Mouse (Mus musculus): ENCODE measurements around the gene Rab4a. TPM values are rescaled to one million over a fixed set of nuclear protein-coding genes. Genes with fewer than 3 reads are reported as not detected.

Gene Rab4a
- polyA plus RNA-seq, 1 experiment = 7.3 TPM

DNA sequence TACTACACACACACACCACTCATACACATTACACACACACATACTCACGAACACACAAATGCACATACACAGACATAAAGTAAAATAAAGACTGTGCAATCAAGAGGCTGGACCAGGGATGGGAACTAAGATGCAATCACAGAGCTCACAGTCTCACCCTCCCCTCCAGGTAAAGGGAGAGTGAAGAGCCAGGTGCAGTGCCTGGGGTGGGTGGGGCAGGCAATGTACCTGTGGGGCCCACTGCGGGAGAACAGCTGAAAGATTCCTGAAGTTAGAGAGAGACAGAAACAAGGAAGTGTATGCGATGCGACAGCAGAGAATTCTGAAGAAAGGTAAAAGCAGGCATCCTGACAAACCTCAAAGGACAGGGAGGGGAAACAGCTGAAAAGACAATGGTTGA lies 11.0 kb upstream of the Rab4a start:
- DNase-seq = no peak
- TF ChIP-seq POLR2A (IDR thresholded peaks at IDR 0.05; ENCODE audit: borderline replicate concordance, extremely low read depth, low read depth, low read length) = no peak
- TF ChIP-seq CTCF (IDR thresholded peaks at IDR 0.05; ENCODE audit: insufficient read depth, low read length) = no peak
- 59% methylated on average over 4 of the region's 4 CpGs for WGBS
- no peak overlapping the region for H3K4me3 ChIP-seq (replicated peaks; ENCODE audit: extremely low read depth, low read depth, low read length)
- H3K4me1 ChIP-seq (ENCODE audit: control insufficient read depth, insufficient read depth, low read length) = no peaks in the 10 kb centered on the region

DNA sequence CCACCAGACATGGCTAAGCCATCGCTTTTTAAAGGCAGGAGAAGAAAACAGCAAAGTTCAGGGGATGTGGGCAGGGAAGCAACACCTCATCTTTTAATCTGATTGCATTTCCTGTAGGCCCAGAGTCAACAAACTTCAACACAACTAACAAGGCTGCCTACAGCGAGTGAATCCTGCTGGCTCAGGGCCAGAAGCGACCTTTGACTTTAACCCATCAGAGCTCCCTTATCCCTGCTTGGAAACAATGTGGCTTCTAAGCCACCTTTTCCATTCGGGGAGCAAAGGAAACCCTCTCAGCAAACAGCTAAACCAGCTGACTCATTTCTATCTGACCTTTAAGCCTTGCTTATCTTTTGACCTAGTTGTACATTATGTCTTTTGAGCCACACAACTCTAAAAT lies 9.0 kb upstream of the Rab4a start:
- Histone ChIP-seq H3K4me1 (ENCODE audit: control insufficient read depth, insufficient read depth, low read length) (no peaks in the 10 kb centered on the region), H3K4me3 (replicated peaks; ENCODE audit: extremely low read depth, low read depth, low read length) (no peak overlapping the region)
- TF ChIP-seq POLR2A (IDR thresholded peaks at IDR 0.05; ENCODE audit: borderline replicate concordance, extremely low read depth, low read depth, low read length) = no peak
- no peak for TF ChIP-seq CTCF (IDR thresholded peaks at IDR 0.05; ENCODE audit: insufficient read depth, low read length)
- DNase-seq = no peak
- WGBS = 43% methylated on average over 4 of the region's 4 CpGs

DNA sequence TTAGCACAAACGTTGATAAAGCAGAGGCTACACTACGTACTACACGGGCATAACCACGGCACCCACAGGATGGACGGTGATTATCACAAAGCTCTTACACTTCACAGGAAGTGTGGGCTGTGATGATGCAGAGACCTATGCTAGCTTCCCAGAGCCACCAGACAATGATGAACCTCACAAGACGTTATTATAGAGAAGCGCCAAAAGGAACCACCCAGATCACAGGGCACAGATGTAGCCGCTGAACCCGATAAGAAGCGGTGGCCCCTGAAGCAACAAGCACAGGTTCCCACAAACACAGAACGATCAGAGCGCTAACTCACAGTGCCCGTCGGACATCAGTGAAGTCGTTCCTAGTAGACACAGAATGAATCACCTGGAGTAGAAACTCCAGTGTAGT lies 7.9 kb upstream of the Rab4a start:
- H3K4me3 ChIP-seq (replicated peaks; ENCODE audit: extremely low read depth, low read depth, low read length) = no peak overlapping the region
- WGBS = 78% methylated on average over 15 of the region's 15 CpGs
- TF ChIP-seq CTCF (IDR thresholded peaks at IDR 0.05; ENCODE audit: insufficient read depth, low read length) (no peak), POLR2A (IDR thresholded peaks at IDR 0.05; ENCODE audit: borderline replicate concordance, extremely low read depth, low read depth, low read length) (no peak)

DNA sequence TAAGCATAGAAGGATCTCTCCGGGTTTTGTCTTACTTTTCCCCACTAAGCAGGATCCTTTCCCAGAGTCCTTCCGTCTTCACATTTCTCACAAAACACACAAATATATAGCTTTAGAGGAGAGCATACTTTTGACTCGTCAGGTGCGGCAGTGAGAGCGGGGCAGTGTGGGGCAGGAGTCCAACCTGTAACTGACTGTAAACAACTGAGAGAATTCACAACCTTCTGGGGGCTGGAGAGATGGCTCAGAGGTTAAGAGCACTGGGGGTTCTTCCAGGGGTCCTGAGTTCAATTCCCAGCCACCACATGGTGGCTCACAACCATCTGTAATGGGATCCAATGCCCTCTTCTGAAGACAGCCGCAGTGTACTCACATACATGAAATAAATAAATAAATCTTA lies 6.4 kb upstream of the Rab4a start:
- no peak for DNase-seq
- WGBS = 82% methylated on average over 6 of the region's 6 CpGs
- Histone ChIP-seq H3K4me1 (ENCODE audit: control insufficient read depth, insufficient read depth, low read length) (no peaks in the 10 kb centered on the region), H3K4me3 (replicated peaks; ENCODE audit: extremely low read depth, low read depth, low read length) (no peak overlapping the region)
- TF ChIP-seq POLR2A (IDR thresholded peaks at IDR 0.05; ENCODE audit: borderline replicate concordance, extremely low read depth, low read depth, low read length) (no peak), CTCF (IDR thresholded peaks at IDR 0.05; ENCODE audit: insufficient read depth, low read length) (no peak)

More for the DNA sequence above, 7.9 kb upstream of the Rab4a start:
- H3K4me1 ChIP-seq (ENCODE audit: control insufficient read depth, insufficient read depth, low read length) = no peaks in the 10 kb centered on the region
- DNase-seq = no peak

DNA sequence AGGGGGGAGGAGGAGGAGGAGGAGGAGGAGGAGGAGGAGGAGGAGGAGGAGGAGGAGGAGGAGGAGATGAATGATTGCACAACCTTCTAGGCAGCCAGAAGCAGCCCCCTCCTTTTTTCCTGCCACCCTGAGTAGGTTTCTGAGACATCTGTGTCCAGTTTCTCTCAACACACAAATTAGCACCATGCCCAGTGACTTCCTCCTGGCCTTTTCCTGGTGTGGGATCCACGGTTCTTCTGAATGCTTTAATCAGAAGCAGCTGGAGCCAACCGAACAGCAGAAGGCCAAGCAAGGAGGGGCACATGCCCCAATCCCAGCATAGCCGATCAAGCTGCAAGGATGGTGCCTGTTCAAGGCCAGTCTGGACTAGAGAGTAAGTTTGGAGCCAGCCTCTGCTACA lies 5.9 kb upstream of the Rab4a start:
- no peak for DNase-seq
- Histone ChIP-seq H3K4me3 (replicated peaks; ENCODE audit: extremely low read depth, low read depth, low read length) (no peak overlapping the region), H3K4me1 (ENCODE audit: control insufficient read depth, insufficient read depth, low read length) (no peaks in the 10 kb centered on the region)
- no peak for TF ChIP-seq CTCF (IDR thresholded peaks at IDR 0.05; ENCODE audit: insufficient read depth, low read length)
- no peak for TF ChIP-seq POLR2A (IDR thresholded peaks at IDR 0.05; ENCODE audit: borderline replicate concordance, extremely low read depth, low read depth, low read length)
- WGBS = 43% methylated on average over 3 of the region's 3 CpGs

DNA sequence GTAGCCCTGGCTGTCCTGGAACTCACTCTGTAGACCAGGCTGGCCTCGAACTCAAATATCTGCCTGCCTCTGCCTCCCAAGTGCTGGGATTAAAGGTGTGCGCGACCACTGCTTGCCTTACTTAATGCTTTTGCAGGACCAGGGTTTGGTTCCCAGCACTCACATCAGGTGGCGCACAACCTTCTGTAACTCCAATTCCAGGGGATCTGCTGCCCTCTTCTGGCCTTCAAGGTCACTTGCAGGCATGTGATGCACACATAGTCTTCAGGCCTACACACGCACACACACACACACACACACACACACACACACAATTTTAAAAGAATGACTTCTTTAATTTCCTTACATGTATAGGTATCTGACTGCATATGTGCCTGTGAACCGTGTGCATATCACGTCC lies 4.9 kb upstream of the Rab4a start:
- WGBS = 93% methylated on average over 7 of the region's 7 CpGs
- no peak for DNase-seq
- TF ChIP-seq POLR2A (IDR thresholded peaks at IDR 0.05; ENCODE audit: borderline replicate concordance, extremely low read depth, low read depth, low read length) = no peak
- no peak for TF ChIP-seq CTCF (IDR thresholded peaks at IDR 0.05; ENCODE audit: insufficient read depth, low read length)
- Histone ChIP-seq H3K4me1 (ENCODE audit: control insufficient read depth, insufficient read depth, low read length) (no peaks in the 10 kb centered on the region; the same call in 1 of the 2 replicates), H3K4me3 (replicated peaks; ENCODE audit: extremely low read depth, low read depth, low read length) (no peak overlapping the region)

DNA sequence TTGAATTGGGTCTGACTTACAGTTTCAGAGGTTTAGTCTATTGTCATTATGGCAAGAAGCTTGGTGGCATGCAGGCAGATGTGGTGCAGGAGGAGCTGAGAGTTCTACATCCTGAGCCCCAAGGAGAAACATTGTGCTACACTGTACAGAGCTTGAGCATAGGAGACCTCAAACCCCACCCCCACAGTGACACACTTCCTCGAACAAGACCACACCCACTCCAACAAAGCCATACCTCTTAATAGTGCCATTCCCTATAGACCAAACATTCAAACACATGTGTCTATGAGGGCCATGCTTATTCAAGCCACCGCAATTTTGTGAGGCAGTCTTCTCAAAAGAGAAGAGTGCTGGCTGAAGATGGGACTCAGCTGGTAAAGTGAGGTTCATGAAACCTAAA lies 4.2 kb upstream of the Rab4a start:
- Histone ChIP-seq H3K4me1 (ENCODE audit: control insufficient read depth, insufficient read depth, low read length) (no peaks in the 10 kb centered on the region; the same call in 1 of the 2 replicates), H3K4me3 (replicated peaks; ENCODE audit: extremely low read depth, low read depth, low read length) (no peak overlapping the region)
- DNase-seq = no peak
- WGBS = 89% methylated on average over 2 of the region's 2 CpGs
- no peak for TF ChIP-seq POLR2A (IDR thresholded peaks at IDR 0.05; ENCODE audit: borderline replicate concordance, extremely low read depth, low read depth, low read length)
- no peak for TF ChIP-seq CTCF (IDR thresholded peaks at IDR 0.05; ENCODE audit: insufficient read depth, low read length)

DNA sequence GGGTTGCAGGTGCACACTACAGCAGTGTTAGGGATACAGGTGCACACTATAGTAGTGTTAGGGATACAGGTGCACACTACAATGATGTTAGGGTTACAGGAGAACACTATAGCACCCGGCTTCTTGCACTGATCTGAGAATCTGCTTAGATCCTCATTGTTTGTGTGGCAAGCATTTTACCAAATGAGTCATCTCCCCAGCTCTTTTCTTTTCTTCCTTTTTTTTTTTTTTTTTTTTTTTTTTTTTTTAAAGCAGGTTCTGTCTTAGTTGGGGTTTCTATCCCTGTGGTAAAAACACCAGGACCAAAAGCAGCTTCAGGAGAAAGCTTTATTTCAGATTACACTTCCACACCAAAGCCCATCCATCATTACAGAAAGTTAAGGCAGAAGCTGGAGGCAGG lies 2.1 kb upstream of the Rab4a start:
- H3K4me1 ChIP-seq (ENCODE audit: control insufficient read depth, insufficient read depth, low read length) = peaks cover 5% of the 10 kb centered on the region; the same call in 1 of the 2 replicates
- DNase-seq = no peak
- no peak overlapping the region for H3K4me3 ChIP-seq (replicated peaks; ENCODE audit: extremely low read depth, low read depth, low read length)
- TF ChIP-seq CTCF (IDR thresholded peaks at IDR 0.05; ENCODE audit: insufficient read depth, low read length) = no peak
- no peak for TF ChIP-seq POLR2A (IDR thresholded peaks at IDR 0.05; ENCODE audit: borderline replicate concordance, extremely low read depth, low read depth, low read length)
- WGBS = 77% methylated on average over 1 of the region's 1 CpGs

DNA sequence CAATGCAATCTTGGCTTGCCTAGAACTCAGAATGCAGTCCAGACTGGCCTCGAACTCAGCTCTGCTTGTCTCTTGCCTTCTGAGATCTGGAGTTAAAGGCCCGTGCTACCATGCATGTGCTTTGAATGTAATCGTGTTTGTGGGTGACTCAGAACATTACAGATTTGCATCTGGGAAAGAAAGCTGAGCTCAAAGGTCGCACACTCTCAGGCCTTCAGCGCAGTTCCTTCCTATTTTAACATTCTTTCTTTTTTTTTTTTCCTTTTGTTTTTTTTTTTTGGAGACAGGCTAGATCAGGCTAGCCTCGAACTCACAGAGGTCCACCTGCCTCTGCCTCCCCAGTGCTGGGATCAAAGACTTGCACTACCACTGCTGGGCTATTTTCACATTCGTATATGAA lies 1.2 kb upstream of the Rab4a start:
- 84% methylated on average over 7 of the region's 7 CpGs for WGBS
- no peak overlapping the region for H3K4me3 ChIP-seq (replicated peaks; ENCODE audit: extremely low read depth, low read depth, low read length)
- DNase-seq = no peak
- TF ChIP-seq POLR2A (IDR thresholded peaks at IDR 0.05; ENCODE audit: borderline replicate concordance, extremely low read depth, low read depth, low read length) (no peak), CTCF (IDR thresholded peaks at IDR 0.05; ENCODE audit: insufficient read depth, low read length) (no peak)
- peaks cover 5% of the 10 kb centered on the region; the same call in 1 of the 2 replicates for H3K4me1 ChIP-seq (ENCODE audit: control insufficient read depth, insufficient read depth, low read length)

DNA sequence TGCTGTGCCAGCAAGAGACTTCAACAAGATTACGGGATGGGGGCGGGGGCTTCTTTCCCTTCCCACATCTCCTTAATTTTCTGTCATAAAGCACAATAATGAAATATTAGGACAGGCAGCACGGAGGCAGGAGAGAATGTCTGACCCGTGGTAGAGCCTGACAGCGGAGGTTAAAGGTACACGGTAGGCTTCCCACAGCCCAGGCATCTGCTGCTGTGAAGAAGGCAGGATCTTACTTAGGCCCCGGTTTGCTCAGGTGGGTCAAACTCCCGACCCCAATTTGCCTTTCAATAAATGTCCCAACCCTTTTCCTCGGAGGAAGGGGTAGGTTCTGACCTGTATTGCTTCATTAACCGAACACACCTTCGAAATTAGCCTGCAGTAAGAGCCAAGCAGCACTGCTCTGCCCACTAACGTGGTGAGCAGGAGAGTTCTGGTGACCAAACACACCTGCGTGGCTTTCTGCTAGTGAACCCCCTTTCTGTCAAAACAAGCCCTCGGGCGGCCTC lies 522 bp upstream of the Rab4a start:
- peaks cover 5% of the 10 kb centered on the region; the same call in 1 of the 2 replicates for H3K4me1 ChIP-seq (ENCODE audit: control insufficient read depth, insufficient read depth, low read length)
- DNase-seq = no peak
- H3K4me3 ChIP-seq (replicated peaks; ENCODE audit: extremely low read depth, low read depth, low read length) = peak overlapping the region; percentile 51
- 28% methylated on average over 15 of the region's 15 CpGs for WGBS
- TF ChIP-seq POLR2A (IDR thresholded peaks at IDR 0.05; ENCODE audit: borderline replicate concordance, extremely low read depth, low read depth, low read length) (no peak), CTCF (IDR thresholded peaks at IDR 0.05; ENCODE audit: insufficient read depth, low read length) (no peak)

All from lung, adult 2 months (tissue).